Mouse (Mus musculus): ENCODE measurements around the gene Phf20. TPM values are rescaled to one million over a fixed set of nuclear protein-coding genes. Genes with fewer than 3 reads are reported as not detected.
A peak's percentile ranks its signal among the peaks of the same experiment; 100 is the strongest.

Phf20 gene
- polyA plus RNA-seq, 1 experiment: 5.9 TPM

GRCm38 (mm10) chr2:156257922-156258761 is 61.9 kb downstream of the Phf20 start:
- no peak for DNase-seq (ENCODE audit: low read depth, low spot score)
- WGBS: 66% methylated on average over 11 of the region's 11 CpGs

GRCm38 (mm10) chr2:156260968-156261367 is 64.7 kb downstream of the Phf20 start:
- WGBS: 72% methylated on average over 2 of the region's 2 CpGs
- no peak for DNase-seq (ENCODE audit: low read depth, low spot score)

GRCm38 (mm10) chr2:156263204-156263893 is 67.1 kb downstream of the Phf20 start:
- DNase-seq (ENCODE audit: low read depth, low spot score): no peak

GRCm38 (mm10) chr2:156267636-156268035 is 71.4 kb downstream of the Phf20 start:
- 92% methylated on average over 9 of the region's 9 CpGs for WGBS
- DNase-seq (ENCODE audit: low read depth, low spot score): no peak

More at GRCm38 (mm10) chr2:156263204-156263893, 67.1 kb downstream of the Phf20 start:
- WGBS: 82% methylated on average over 4 of the region's 4 CpGs

GRCm38 (mm10) chr2:156272553-156272952 is 76.3 kb downstream of the Phf20 start:
- WGBS: 85% methylated on average over 6 of the region's 6 CpGs
- DNase-seq (ENCODE audit: low read depth, low spot score): no peak

- 30% methylated on average over 4 of the region's 4 CpGs for WGBS
- peak; percentile 74 for DNase-seq (ENCODE audit: low read depth, low spot score)
Measured at GRCm38 (mm10) chr2:156278226-156279017, 82.2 kb downstream of the Phf20 start.

GRCm38 (mm10) chr2:156281227-156281626 is 85.0 kb downstream of the Phf20 start:
- DNase-seq (ENCODE audit: low read depth, low spot score): no peak
- 77% methylated on average over 4 of the region's 4 CpGs for WGBS

GRCm38 (mm10) chr2:156285161-156285560 is 88.9 kb downstream of the Phf20 start:
- no peak for DNase-seq (ENCODE audit: low read depth, low spot score)
- 88% methylated on average over 2 of the region's 2 CpGs for WGBS

GRCm38 (mm10) chr2:156286733-156287132 is 90.5 kb downstream of the Phf20 start:
- WGBS: 98% methylated on average over 4 of the region's 4 CpGs
- DNase-seq (ENCODE audit: low read depth, low spot score): no peak

GRCm38 (mm10) chr2:156288222-156288621 is 92.0 kb downstream of the Phf20 start:
- DNase-seq (ENCODE audit: low read depth, low spot score): no peak
- 85% methylated on average over 2 of the region's 2 CpGs for WGBS

- WGBS: 82% methylated on average over 2 of the region's 2 CpGs
- DNase-seq (ENCODE audit: low read depth, low spot score): no peak
Measured at GRCm38 (mm10) chr2:156289552-156290160, 93.4 kb downstream of the Phf20 start.

- DNase-seq (ENCODE audit: low read depth, low spot score): no peak
- 82% methylated on average over 1 of the region's 1 CpGs for WGBS
Measured at GRCm38 (mm10) chr2:156291998-156292397, 95.7 kb downstream of the Phf20 start.

- peak; percentile 63 for DNase-seq (ENCODE audit: low read depth, low spot score)
Measured at GRCm38 (mm10) chr2:156295601-156296063, 99.4 kb downstream of the Phf20 start.

GRCm38 (mm10) chr2:156296190-156296589 is 99.9 kb downstream of the Phf20 start:
- 18% methylated on average over 3 of the region's 3 CpGs for WGBS
- DNase-seq (ENCODE audit: low read depth, low spot score): peak; percentile 63

More at GRCm38 (mm10) chr2:156295601-156296063, 99.4 kb downstream of the Phf20 start:
- WGBS: 31% methylated on average over 2 of the region's 2 CpGs

- WGBS: 70% methylated on average over 3 of the region's 3 CpGs
Measured at GRCm38 (mm10) chr2:156297653-156298052, 101.4 kb downstream of the Phf20 start.

GRCm38 (mm10) chr2:156298458-156298857 is 102.2 kb downstream of the Phf20 start:
- no peak for DNase-seq (ENCODE audit: low read depth, low spot score)
- 80% methylated on average over 7 of the region's 7 CpGs for WGBS

More at GRCm38 (mm10) chr2:156297653-156298052, 101.4 kb downstream of the Phf20 start:
- no peak for DNase-seq (ENCODE audit: low read depth, low spot score)

GRCm38 (mm10) chr2:156302063-156302462 is 105.8 kb downstream of the Phf20 start:
- WGBS: 89% methylated on average over 4 of the region's 4 CpGs
- DNase-seq (ENCODE audit: low read depth, low spot score): no peak

- 91% methylated on average over 4 of the region's 4 CpGs for WGBS
- no peak for DNase-seq (ENCODE audit: low read depth, low spot score)
Measured at GRCm38 (mm10) chr2:156304351-156304750, 108.1 kb downstream of the Phf20 start.

GRCm38 (mm10) chr2:156305818-156306217 is 109.6 kb downstream of the Phf20 start:
- 93% methylated on average over 2 of the region's 2 CpGs for WGBS
- no peak for DNase-seq (ENCODE audit: low read depth, low spot score)
